Comparison of ENCODE assay signal across 37 mouse cellular contexts in genomic region chr2:151519000-151519399, GRCm38 (mm10). TPM values are rescaled to one million over a fixed set of nuclear protein-coding genes. Genes with fewer than 3 reads are reported as not detected.
DNase-seq lines count a peak whose midpoint lies in the region; ATAC-seq and TF ChIP-seq lines count a peak whose summit lies in the region.
"Had no signal": no experiment of that assay in that cellular context is flagged by ENCODE, and none has a peak within 500 bp of the region (broad histone marks: within the 10 kb centered on the region; RNA-seq: fewer than 3 reads in every experiment).

No protein-coding gene starts in this region.

- no peak overlapping the region for H3K4me3 ChIP-seq in forebrain, postnatal 0 days (ENCODE audit: low read depth, low read length)
- no peak overlapping the region for H3K4me3 ChIP-seq in forebrain, embryonic 16.5 days (replicated peaks; ENCODE audit: low read length)
- no peak overlapping the region for H3K4me3 ChIP-seq in intestine, postnatal 0 days (ENCODE audit: low read depth, low read length)
- H3K4me3 ChIP-seq in intestine, embryonic 15.5 days (replicated peaks): no peak overlapping the region
- H3K4me3 ChIP-seq in liver, postnatal 0 days (ENCODE audit: low read depth, low read length): no peak overlapping the region
- no peak overlapping the region for H3K4me3 ChIP-seq in liver, embryonic 12.5 days
- H3K4me3 ChIP-seq: forebrain, embryonic 13.5 days; heart, embryonic 12.5 days; limb, embryonic 13.5 days; megakaryocyte, embryonic 14.5 days; midbrain, embryonic 12.5 days; neural tube, embryonic 13.5 days had no signal

- 90% methylated on average over 2 of the region's 2 CpGs for WGBS in forebrain, postnatal 0 days
- 91% methylated on average over 2 of the region's 2 CpGs for WGBS in forebrain, embryonic 16.5 days
- whole genome bisulfite sequencing in intestine, postnatal 0 days: 73% methylated on average over 2 of the region's 2 CpGs
- 82% methylated on average over 2 of the region's 2 CpGs for WGBS in intestine, embryonic 15.5 days
- WGBS in liver, postnatal 0 days (ENCODE audit: insufficient replicate concordance): 84% methylated on average over 2 of the region's 2 CpGs
- WGBS in liver, embryonic 12.5 days (ENCODE audit: insufficient replicate concordance): 90% methylated on average over 2 of the region's 2 CpGs

- no peak overlapping the region for H3K9ac ChIP-seq in forebrain, postnatal 0 days
- no peak overlapping the region for H3K9ac ChIP-seq in forebrain, embryonic 16.5 days (replicated peaks; ENCODE audit: low read depth, low read length)
- H3K9ac ChIP-seq in intestine, postnatal 0 days (ENCODE audit: low read depth, low read length): no peak overlapping the region
- H3K9ac ChIP-seq in intestine, embryonic 15.5 days: no peak overlapping the region
- H3K9ac ChIP-seq in liver, postnatal 0 days (replicated peaks): no peak overlapping the region
- no peak overlapping the region for H3K9ac ChIP-seq in liver, embryonic 12.5 days
- H3K9ac ChIP-seq: forebrain, embryonic 13.5 days; heart, embryonic 12.5 days; limb, embryonic 13.5 days; midbrain, embryonic 12.5 days; neural tube, embryonic 13.5 days had no signal

- DNase-seq in forebrain, postnatal 0 days: no peak
- DNase-seq in liver, postnatal 0 days: no peak
- no peak for DNase-seq in frontal cortex, postnatal 10 days (ENCODE audit: low spot score in 2 of 2)
- DNase-seq: adrenal gland, adult 8-10 months; cerebellum, adult 8-10 months; cerebellum, postnatal 25 days; gastrocnemius, postnatal 10 days; heart, postnatal 10 days; kidney, adult 11 months; lung, adult 2 months; right cerebral cortex, postnatal 4 days; thymus, adult 2 months had no signal

- H3K9me3 ChIP-seq in forebrain, postnatal 0 days (ENCODE audit: low read length): no peaks in the 10 kb centered on the region
- no peaks in the 10 kb centered on the region for H3K9me3 ChIP-seq in forebrain, embryonic 16.5 days (ENCODE audit: control insufficient read depth, low read length)
- H3K9me3 ChIP-seq in intestine, postnatal 0 days (ENCODE audit: control insufficient read depth): no peaks in the 10 kb centered on the region
- H3K9me3 ChIP-seq in intestine, embryonic 15.5 days: no peaks in the 10 kb centered on the region
- H3K9me3 ChIP-seq in liver, postnatal 0 days (ENCODE audit: low read length): no peaks in the 10 kb centered on the region
- no peaks in the 10 kb centered on the region for H3K9me3 ChIP-seq in liver, embryonic 12.5 days (replicated peaks)
- H3K9me3 ChIP-seq: forebrain, embryonic 13.5 days; heart, embryonic 12.5 days; limb, embryonic 13.5 days; megakaryocyte, embryonic 14.5 days; midbrain, embryonic 12.5 days; neural tube, embryonic 13.5 days had no signal

- peaks cover 42% of the 10 kb centered on the region for H3K36me3 ChIP-seq in forebrain, postnatal 0 days (ENCODE audit: insufficient read depth)
- H3K36me3 ChIP-seq in forebrain, embryonic 16.5 days (ENCODE audit: control insufficient read depth, insufficient read depth): peaks cover 25% of the 10 kb centered on the region
- peaks cover 26% of the 10 kb centered on the region for H3K36me3 ChIP-seq in intestine, postnatal 0 days (ENCODE audit: control insufficient read depth, insufficient read depth)
- H3K36me3 ChIP-seq in intestine, embryonic 15.5 days: peaks cover 7% of the 10 kb centered on the region; the same call in 1 of the 2 replicates
- H3K36me3 ChIP-seq in liver, postnatal 0 days (replicated peaks; ENCODE audit: insufficient read depth, low read length): peaks cover 7% of the 10 kb centered on the region; the same call in 1 of the 2 replicates
- peaks cover 35% of the 10 kb centered on the region for H3K36me3 ChIP-seq in liver, embryonic 12.5 days

- H3K27ac ChIP-seq in forebrain, postnatal 0 days (ENCODE audit: low read depth, low read length): no peak overlapping the region
- H3K27ac ChIP-seq in forebrain, embryonic 16.5 days (ENCODE audit: low read length): no peak overlapping the region
- no peak overlapping the region for H3K27ac ChIP-seq in intestine, postnatal 0 days (ENCODE audit: low read depth, low read length)
- no peak overlapping the region for H3K27ac ChIP-seq in intestine, embryonic 15.5 days
- no peak overlapping the region for H3K27ac ChIP-seq in liver, postnatal 0 days (ENCODE audit: low read depth)
- H3K27ac ChIP-seq in liver, embryonic 12.5 days: no peak overlapping the region
- H3K27ac ChIP-seq: forebrain, embryonic 13.5 days; limb, embryonic 13.5 days; midbrain, embryonic 12.5 days; neural tube, embryonic 13.5 days had no signal

- no peaks in the 10 kb centered on the region for H3K4me1 ChIP-seq in forebrain, postnatal 0 days (ENCODE audit: insufficient read depth)
- no peaks in the 10 kb centered on the region for H3K4me1 ChIP-seq in forebrain, embryonic 16.5 days (replicated peaks; ENCODE audit: control insufficient read depth, insufficient read depth, low read length)
- H3K4me1 ChIP-seq in intestine, postnatal 0 days (replicated peaks; ENCODE audit: control insufficient read depth, insufficient read depth, low read length): no peaks in the 10 kb centered on the region
- H3K4me1 ChIP-seq in intestine, embryonic 15.5 days (replicated peaks): no peaks in the 10 kb centered on the region
- no peaks in the 10 kb centered on the region for H3K4me1 ChIP-seq in liver, postnatal 0 days (ENCODE audit: insufficient read depth)
- H3K4me1 ChIP-seq in liver, embryonic 12.5 days: peaks cover 1% of the 10 kb centered on the region
- H3K4me1 ChIP-seq: forebrain, embryonic 13.5 days; limb, embryonic 13.5 days; midbrain, embryonic 12.5 days; neural tube, embryonic 13.5 days had no signal

- no peak overlapping the region for H3K4me2 ChIP-seq in forebrain, postnatal 0 days (ENCODE audit: low read depth)
- no peak overlapping the region for H3K4me2 ChIP-seq in forebrain, embryonic 16.5 days (ENCODE audit: low read length)
- H3K4me2 ChIP-seq in intestine, postnatal 0 days (replicated peaks; ENCODE audit: low read depth): no peak overlapping the region
- H3K4me2 ChIP-seq in intestine, embryonic 15.5 days (replicated peaks): no peak overlapping the region
- H3K4me2 ChIP-seq in liver, postnatal 0 days (ENCODE audit: low read depth, low read length): no peak overlapping the region
- no peak overlapping the region for H3K4me2 ChIP-seq in liver, embryonic 12.5 days
- H3K4me2 ChIP-seq: forebrain, embryonic 13.5 days; heart, embryonic 12.5 days; limb, embryonic 13.5 days; liver, embryonic 11.5 days; midbrain, embryonic 12.5 days; neural tube, embryonic 13.5 days had no signal

- H3K27me3 ChIP-seq in forebrain, postnatal 0 days (ENCODE audit: insufficient read depth, low read length): no peaks in the 10 kb centered on the region
- no peaks in the 10 kb centered on the region for H3K27me3 ChIP-seq in forebrain, embryonic 16.5 days (replicated peaks; ENCODE audit: control insufficient read depth, insufficient read depth, low read length)
- H3K27me3 ChIP-seq in intestine, postnatal 0 days (replicated peaks; ENCODE audit: control insufficient read depth, insufficient read depth, low read length): no peaks in the 10 kb centered on the region
- H3K27me3 ChIP-seq in intestine, embryonic 15.5 days (replicated peaks): no peaks in the 10 kb centered on the region
- H3K27me3 ChIP-seq in liver, postnatal 0 days (ENCODE audit: insufficient read depth, low read length): no peaks in the 10 kb centered on the region
- H3K27me3 ChIP-seq in liver, embryonic 12.5 days (replicated peaks): no peaks in the 10 kb centered on the region
- H3K27me3 ChIP-seq: CH12.LX; forebrain, embryonic 13.5 days; heart, embryonic 12.5 days; limb, embryonic 13.5 days; midbrain, embryonic 12.5 days; neural tube, embryonic 13.5 days had no signal

- TF ChIP-seq CTCF in forebrain, postnatal 0 days (IDR thresholded peaks at IDR 0.05; ENCODE audit: low read depth): 0 out of 2 replicates have a peak, but pooled peaks have one; percentile 23
- peak; percentile 49 for TF ChIP-seq CTCF in intestine, postnatal 0 days (IDR thresholded peaks at IDR 0.05; ENCODE audit: low read depth)
- peak; percentile 20; the same call in 1 of the 2 replicates for TF ChIP-seq CTCF in liver, postnatal 0 days (IDR thresholded peaks at IDR 0.05; ENCODE audit: low read depth)

- TF ChIP-seq EP300 in liver, postnatal 0 days (IDR thresholded peaks at IDR 0.05; ENCODE audit: low read depth): no peak

- ATAC-seq in forebrain, postnatal 0 days: no peak
- no peak for ATAC-seq in forebrain, embryonic 16.5 days
- ATAC-seq in intestine, postnatal 0 days: no peak
- no peak for ATAC-seq in intestine, embryonic 15.5 days
- ATAC-seq in liver, postnatal 0 days: no peak
- no peak for ATAC-seq in liver, embryonic 12.5 days
- ATAC-seq in common myeloid progenitor, adult 5-6 weeks (replicated peaks; ENCODE audit: low read depth, poor library complexity, severe bottlenecking): 0 out of 2 replicates have a peak, but pooled peaks have one; percentile 42
- ATAC-seq: forebrain, embryonic 13.5 days had no signal

RNA-seq across cellular contexts. Expression of gene Fkbp1a, which starts 23.3 kb away (rescaled TPM):
- 67.3 and 70.1 TPM in 2 replicates for total RNA-seq in forebrain, postnatal 0 days (2014; rRNA removed)
- 717 and 727 TPM in 2 replicates for polyA plus RNA-seq in forebrain, postnatal 0 days (2015; fragmentation: Nextera tagmentation; extraction: Ambion mirVana)
- polyA plus RNA-seq in forebrain, embryonic 16.5 days (2015; fragmentation: Nextera tagmentation; extraction: Ambion mirVana): 610 and 624 TPM in 2 replicates
- 370 and 377 TPM in 2 replicates for polyA plus RNA-seq in intestine, postnatal 0 days (2015; fragmentation: Nextera tagmentation; extraction: Ambion mirVana)
- 589 and 626 TPM in 2 replicates for polyA plus RNA-seq in intestine, embryonic 15.5 days (2015; fragmentation: Nextera tagmentation; extraction: Ambion mirVana)
- 121 and 128 TPM in 2 replicates for polyA plus RNA-seq in liver, postnatal 0 days (2015; fragmentation: Nextera tagmentation; extraction: Ambion mirVana)
- polyA plus RNA-seq in liver, embryonic 12.5 days (2016; fragmentation: Nextera tagmentation; extraction: Ambion mirVana): 233 and 244 TPM in 2 replicates
- total RNA-seq in common myeloid progenitor, adult 5-6 weeks (2017): 31.1 and 35.6 TPM in 2 replicates

RNA-seq across cellular contexts. Expression of gene Nsfl1c, which starts 25.0 kb away (rescaled TPM):
- 121 and 124 TPM in 2 replicates for total RNA-seq in forebrain, postnatal 0 days (2014; rRNA removed)
- polyA plus RNA-seq in forebrain, postnatal 0 days (2015; fragmentation: Nextera tagmentation; extraction: Ambion mirVana): 226 and 244 TPM in 2 replicates
- polyA plus RNA-seq in forebrain, embryonic 16.5 days (2015; fragmentation: Nextera tagmentation; extraction: Ambion mirVana): 271 and 287 TPM in 2 replicates
- 92.8 and 99.3 TPM in 2 replicates for polyA plus RNA-seq in intestine, postnatal 0 days (2015; fragmentation: Nextera tagmentation; extraction: Ambion mirVana)
- polyA plus RNA-seq in intestine, embryonic 15.5 days (2015; fragmentation: Nextera tagmentation; extraction: Ambion mirVana): 187 and 189 TPM in 2 replicates
- 49.8 and 52.9 TPM in 2 replicates for polyA plus RNA-seq in liver, postnatal 0 days (2015; fragmentation: Nextera tagmentation; extraction: Ambion mirVana)
- 111 and 117 TPM in 2 replicates for polyA plus RNA-seq in liver, embryonic 12.5 days (2016; fragmentation: Nextera tagmentation; extraction: Ambion mirVana)
- 111 and 129 TPM in 2 replicates for total RNA-seq in common myeloid progenitor, adult 5-6 weeks (2017)

RNA-seq across cellular contexts. Expression of gene 4921509C19Rik, which starts 43.0 kb away (rescaled TPM):
- total RNA-seq in forebrain, postnatal 0 days (2014; rRNA removed): not detected in 2 replicates
- polyA plus RNA-seq in forebrain, postnatal 0 days (2015; fragmentation: Nextera tagmentation; extraction: Ambion mirVana): not detected in 2 replicates
- polyA plus RNA-seq in forebrain, embryonic 16.5 days (2015; fragmentation: Nextera tagmentation; extraction: Ambion mirVana): not detected in 2 replicates
- not detected in 2 replicates for polyA plus RNA-seq in intestine, postnatal 0 days (2015; fragmentation: Nextera tagmentation; extraction: Ambion mirVana)
- polyA plus RNA-seq in intestine, embryonic 15.5 days (2015; fragmentation: Nextera tagmentation; extraction: Ambion mirVana): not detected in 2 replicates
- polyA plus RNA-seq in liver, postnatal 0 days (2015; fragmentation: Nextera tagmentation; extraction: Ambion mirVana): not detected in 2 replicates
- polyA plus RNA-seq in liver, embryonic 12.5 days (2016; fragmentation: Nextera tagmentation; extraction: Ambion mirVana): not detected in 2 replicates
- not detected in 2 replicates for total RNA-seq in common myeloid progenitor, adult 5-6 weeks (2017)
- total RNA-seq: adrenal gland, adult 8-10 months; adrenal gland, postnatal 4 days; CH12.LX; gastrocnemius, postnatal 10 days; granulocyte monocyte progenitor cell, adult 5-6 weeks; heart, postnatal 10 days; layer of hippocampus, postnatal 10 days; left cerebral cortex, adult 18-20 months; left cerebral cortex, postnatal 36 days had no signal
- polyA plus RNA-seq: C2C12; embryonic facial prominence, embryonic 11.5 days; forebrain, embryonic 13.5 days; frontal cortex, adult 2 months; heart, embryonic 12.5 days; hindbrain, embryonic 11.5 days; kidney, embryonic 16.5 days; large intestine, adult 2 months; limb, embryonic 13.5 days; liver, embryonic 11.5 days; lung, adult 2 months; midbrain, embryonic 12.5 days; neural tube, embryonic 13.5 days; spleen, adult 2 months; thymus, adult 2 months had no signal

RNA-seq across cellular contexts. Expression of gene Sdcbp2, which starts 53.4 kb away (rescaled TPM):
- total RNA-seq in forebrain, postnatal 0 days (2014; rRNA removed): 0.90 and 1.1 TPM in 2 replicates
- polyA plus RNA-seq in forebrain, postnatal 0 days (2015; fragmentation: Nextera tagmentation; extraction: Ambion mirVana): 1.5 and 1.6 TPM in 2 replicates
- polyA plus RNA-seq in forebrain, embryonic 16.5 days (2015; fragmentation: Nextera tagmentation; extraction: Ambion mirVana): 0.89 and 1.0 TPM in 2 replicates
- 55.2 and 66.7 TPM in 2 replicates for polyA plus RNA-seq in intestine, postnatal 0 days (2015; fragmentation: Nextera tagmentation; extraction: Ambion mirVana)
- 15.7 and 15.9 TPM in 2 replicates for polyA plus RNA-seq in intestine, embryonic 15.5 days (2015; fragmentation: Nextera tagmentation; extraction: Ambion mirVana)
- 0.20 TPM in 2 replicates for polyA plus RNA-seq in liver, postnatal 0 days (2015; fragmentation: Nextera tagmentation; extraction: Ambion mirVana)
- polyA plus RNA-seq in liver, embryonic 12.5 days (2016; fragmentation: Nextera tagmentation; extraction: Ambion mirVana): 0.16 and 0.45 TPM in 2 replicates
- total RNA-seq in common myeloid progenitor, adult 5-6 weeks (2017): not detected in 2 replicates
- total RNA-seq: granulocyte monocyte progenitor cell, adult 5-6 weeks had no signal
- polyA plus RNA-seq: liver, embryonic 11.5 days had no signal
